Mouse (Mus musculus): ENCODE measurements at regions not wholly inside any gene's neighbourhood (a gene's known extent, or its start where the extent isn't known, plus 50 kb on each side); places are given as distances from the start of the nearest gene placed in this dataset.

- no peak for ATAC-seq (ENCODE audit: low FRiP score, low TSS enrichment)
- Histone ChIP-seq H3K4me2 (replicated peaks; ENCODE audit: low read depth, low read length) (no peak overlapping the region), H3K36me3 (ENCODE audit: control insufficient read depth, insufficient read depth, low read length) (no peaks in the 10 kb centered on the region), H3K4me1 (ENCODE audit: control insufficient read depth, insufficient read depth, low read length) (no peaks in the 10 kb centered on the region), H3K9me3 (ENCODE audit: control insufficient read depth, low read length) (no peaks in the 10 kb centered on the region), H3K27ac (ENCODE audit: low read depth, low read length) (no peak overlapping the region), H3K9ac (ENCODE audit: low read depth, low read length) (no peak overlapping the region), H3K27me3 (ENCODE audit: control insufficient read depth, insufficient read depth, low read length) (no peaks in the 10 kb centered on the region), H3K4me3 (ENCODE audit: low read length) (no peak overlapping the region)
- 55% methylated on average over 2 of the region's 2 CpGs for WGBS
These were observed 174.5 kb upstream of the Syt1 start for GRCm38 (mm10) chr10:109185243-109185642.

DNA sequence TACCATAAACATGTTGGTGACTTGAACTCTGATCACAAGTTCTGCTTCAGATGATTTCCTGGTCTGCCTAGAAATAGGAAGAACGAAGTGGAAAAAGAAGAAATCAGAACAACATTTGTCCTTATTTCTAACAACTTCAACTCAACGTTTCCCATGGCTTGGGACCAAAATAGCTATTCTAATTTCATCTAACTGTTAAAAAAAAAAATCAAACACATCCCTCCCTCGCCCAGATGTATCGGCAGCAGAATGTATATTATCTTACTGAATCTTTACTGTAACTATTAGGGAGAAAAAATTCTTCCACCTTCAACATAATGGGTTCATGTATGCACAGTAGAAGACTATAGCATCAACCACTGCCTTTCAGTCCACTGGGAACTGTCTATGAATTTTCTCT is 169.7 kb upstream of the Syt1 start:
- WGBS, result 82% methylated on average over 4 of the region's 4 CpGs
- Histone ChIP-seq H3K4me2 (replicated peaks; ENCODE audit: low read depth, low read length) (no peak overlapping the region), H3K36me3 (ENCODE audit: control insufficient read depth, insufficient read depth, low read length) (no peaks in the 10 kb centered on the region), H3K4me1 (ENCODE audit: control insufficient read depth, insufficient read depth, low read length) (no peaks in the 10 kb centered on the region), H3K4me3 (ENCODE audit: low read length) (no peak overlapping the region), H3K9me3 (ENCODE audit: control insufficient read depth, low read length) (no peaks in the 10 kb centered on the region), H3K27ac (ENCODE audit: low read depth, low read length) (no peak overlapping the region), H3K27me3 (ENCODE audit: control insufficient read depth, insufficient read depth, low read length) (no peaks in the 10 kb centered on the region), H3K9ac (ENCODE audit: low read depth, low read length) (no peak overlapping the region)
- no peak for ATAC-seq (ENCODE audit: low FRiP score, low TSS enrichment)

DNA sequence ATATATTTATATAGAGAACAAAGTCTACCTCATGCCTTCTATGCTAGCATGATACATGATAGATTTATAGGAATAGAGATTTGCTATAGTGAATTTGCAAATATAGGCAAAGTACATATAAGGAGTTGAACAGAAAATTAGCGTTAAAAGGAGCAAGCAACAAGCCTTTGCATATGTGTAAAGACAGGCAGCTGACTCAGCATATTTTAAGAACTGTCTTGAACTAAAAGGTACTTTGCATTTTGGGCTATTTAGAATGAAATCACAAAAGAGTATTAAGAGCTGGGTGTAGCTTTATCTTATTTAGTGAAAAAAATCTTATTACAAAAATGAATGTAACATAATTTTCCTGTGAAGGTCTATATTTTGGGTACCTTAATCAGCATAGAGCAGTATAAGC is 149.9 kb upstream of the Syt1 start:
- Histone ChIP-seq H3K27me3 (ENCODE audit: control insufficient read depth, insufficient read depth, low read length) (no peaks in the 10 kb centered on the region), H3K9me3 (ENCODE audit: control insufficient read depth, low read length) (no peaks in the 10 kb centered on the region), H3K4me2 (replicated peaks; ENCODE audit: low read depth, low read length) (no peak overlapping the region), H3K36me3 (ENCODE audit: control insufficient read depth, insufficient read depth, low read length) (no peaks in the 10 kb centered on the region), H3K4me3 (ENCODE audit: low read length) (no peak overlapping the region), H3K27ac (ENCODE audit: low read depth, low read length) (no peak overlapping the region), H3K9ac (ENCODE audit: low read depth, low read length) (no peak overlapping the region), H3K4me1 (ENCODE audit: control insufficient read depth, insufficient read depth, low read length) (no peaks in the 10 kb centered on the region)
- no peak for ATAC-seq (ENCODE audit: low FRiP score, low TSS enrichment)
- WGBS, result 86% methylated on average over 1 of the region's 1 CpGs

DNA sequence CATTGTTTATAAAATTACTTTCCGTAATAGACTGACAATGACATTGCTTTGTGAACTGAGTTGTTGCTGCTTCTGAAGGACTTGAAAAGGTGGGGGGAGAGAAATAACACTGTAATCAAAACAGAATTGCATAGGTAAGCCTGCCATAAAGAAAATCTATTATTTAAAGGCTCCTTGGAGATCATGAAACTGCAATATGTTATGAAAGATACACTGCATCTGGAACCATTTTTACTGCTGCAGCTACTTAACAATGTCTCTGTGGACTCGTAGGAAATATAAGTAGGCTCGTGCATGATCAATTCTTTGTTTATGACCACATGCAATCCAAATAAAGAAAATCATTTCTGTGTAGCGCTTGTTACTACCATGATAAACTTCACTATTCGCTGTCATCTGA is 145.0 kb upstream of the Syt1 start:
- Histone ChIP-seq H3K4me2 (replicated peaks; ENCODE audit: low read depth, low read length) (no peak overlapping the region), H3K4me1 (ENCODE audit: control insufficient read depth, insufficient read depth, low read length) (no peaks in the 10 kb centered on the region), H3K36me3 (ENCODE audit: control insufficient read depth, insufficient read depth, low read length) (no peaks in the 10 kb centered on the region), H3K4me3 (ENCODE audit: low read length) (no peak overlapping the region), H3K27ac (ENCODE audit: low read depth, low read length) (no peak overlapping the region), H3K9ac (ENCODE audit: low read depth, low read length) (no peak overlapping the region), H3K27me3 (ENCODE audit: control insufficient read depth, insufficient read depth, low read length) (no peaks in the 10 kb centered on the region), H3K9me3 (ENCODE audit: control insufficient read depth, low read length) (no peaks in the 10 kb centered on the region)
- WGBS, result 83% methylated on average over 5 of the region's 5 CpGs
- ATAC-seq (ENCODE audit: low FRiP score, low TSS enrichment), result no peak

DNA sequence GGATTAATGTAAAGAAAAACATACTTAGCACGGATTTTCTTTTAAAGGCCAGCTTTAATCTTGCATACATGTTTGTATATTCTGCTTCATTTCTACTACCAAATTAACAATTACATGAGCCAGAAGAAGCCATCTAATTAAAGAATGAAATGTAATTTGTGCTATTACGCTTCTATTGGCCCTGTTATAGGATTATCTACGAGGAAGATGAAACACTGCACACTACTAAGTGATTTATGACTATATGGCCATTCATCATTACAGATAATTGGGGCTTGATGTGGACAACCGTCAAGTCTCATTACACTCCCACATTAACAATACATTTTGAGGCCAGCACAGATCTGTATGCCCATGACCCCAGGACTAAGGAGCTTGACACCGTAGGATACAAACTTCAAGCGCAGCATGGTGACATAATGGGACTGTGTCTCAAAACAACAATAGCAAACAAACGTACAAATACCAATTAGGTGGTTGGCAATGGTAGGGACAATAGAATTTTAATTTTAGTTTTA is 129.7 kb upstream of the Syt1 start:
- no peak for ATAC-seq (ENCODE audit: low FRiP score, low TSS enrichment)
- no peaks in the 10 kb centered on the region for H3K27me3 ChIP-seq (ENCODE audit: control insufficient read depth, insufficient read depth, low read length)
- H3K4me3 ChIP-seq (ENCODE audit: low read length), result no peak overlapping the region
- H3K36me3 ChIP-seq (ENCODE audit: control insufficient read depth, insufficient read depth, low read length), result no peaks in the 10 kb centered on the region
- WGBS, result 68% methylated on average over 7 of the region's 7 CpGs
- no peak overlapping the region for H3K4me2 ChIP-seq (replicated peaks; ENCODE audit: low read depth, low read length)
- H3K27ac ChIP-seq (ENCODE audit: low read depth, low read length), result no peak overlapping the region
- H3K9me3 ChIP-seq (ENCODE audit: control insufficient read depth, low read length), result no peaks in the 10 kb centered on the region
- H3K9ac ChIP-seq (ENCODE audit: low read depth, low read length), result no peak overlapping the region
- no peaks in the 10 kb centered on the region for H3K4me1 ChIP-seq (ENCODE audit: control insufficient read depth, insufficient read depth, low read length)

- WGBS, result 66% methylated on average over 3 of the region's 3 CpGs
- no peaks in the 10 kb centered on the region for H3K27me3 ChIP-seq (ENCODE audit: control insufficient read depth, insufficient read depth, low read length)
- H3K9ac ChIP-seq (ENCODE audit: low read depth, low read length), result no peak overlapping the region
- no peaks in the 10 kb centered on the region for H3K9me3 ChIP-seq (ENCODE audit: control insufficient read depth, low read length)
- no peak overlapping the region for H3K4me2 ChIP-seq (replicated peaks; ENCODE audit: low read depth, low read length)
- no peaks in the 10 kb centered on the region for H3K36me3 ChIP-seq (ENCODE audit: control insufficient read depth, insufficient read depth, low read length)
- ATAC-seq (ENCODE audit: low FRiP score, low TSS enrichment), result no peak
- no peaks in the 10 kb centered on the region for H3K4me1 ChIP-seq (ENCODE audit: control insufficient read depth, insufficient read depth, low read length)
- H3K27ac ChIP-seq (ENCODE audit: low read depth, low read length), result no peak overlapping the region
- no peak overlapping the region for H3K4me3 ChIP-seq (ENCODE audit: low read length)
These were observed 126.3 kb upstream of the Syt1 start for GRCm38 (mm10) chr10:109136763-109137732.

DNA sequence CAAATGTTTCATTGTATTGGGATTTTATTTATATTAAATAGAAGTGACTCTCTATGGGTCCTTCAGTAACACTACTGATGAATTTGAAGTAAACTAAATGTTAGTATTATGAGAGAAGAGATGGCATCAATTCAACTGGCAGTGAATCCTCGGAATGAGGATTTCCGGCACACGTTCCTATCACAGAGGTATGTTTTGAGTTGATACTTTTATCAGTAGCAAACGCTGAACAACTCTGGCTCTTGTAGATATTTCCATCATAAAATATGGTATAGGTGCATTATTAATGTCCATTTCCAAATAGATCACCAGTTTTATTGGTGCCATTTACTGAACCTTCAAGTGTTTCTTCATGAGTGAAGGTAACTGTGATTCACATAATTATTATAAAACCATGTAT is 123.7 kb upstream of the Syt1 start:
- Histone ChIP-seq H3K9ac (ENCODE audit: low read depth, low read length) (no peak overlapping the region), H3K9me3 (ENCODE audit: control insufficient read depth, low read length) (no peaks in the 10 kb centered on the region), H3K4me2 (replicated peaks; ENCODE audit: low read depth, low read length) (no peak overlapping the region), H3K27ac (ENCODE audit: low read depth, low read length) (no peak overlapping the region), H3K27me3 (ENCODE audit: control insufficient read depth, insufficient read depth, low read length) (no peaks in the 10 kb centered on the region), H3K4me1 (ENCODE audit: control insufficient read depth, insufficient read depth, low read length) (no peaks in the 10 kb centered on the region), H3K36me3 (ENCODE audit: control insufficient read depth, insufficient read depth, low read length) (no peaks in the 10 kb centered on the region), H3K4me3 (ENCODE audit: low read length) (no peak overlapping the region)
- WGBS, result 94% methylated on average over 4 of the region's 4 CpGs
- no peak for ATAC-seq (ENCODE audit: low FRiP score, low TSS enrichment)

- H3K36me3 ChIP-seq (ENCODE audit: control insufficient read depth, insufficient read depth, low read length), result no peaks in the 10 kb centered on the region
- no peak overlapping the region for H3K9ac ChIP-seq (ENCODE audit: low read depth, low read length)
- ATAC-seq (ENCODE audit: low FRiP score, low TSS enrichment), result no peak
- H3K9me3 ChIP-seq (ENCODE audit: control insufficient read depth, low read length), result no peaks in the 10 kb centered on the region
- no peak overlapping the region for H3K4me3 ChIP-seq (ENCODE audit: low read length)
- H3K27me3 ChIP-seq (ENCODE audit: control insufficient read depth, insufficient read depth, low read length), result no peaks in the 10 kb centered on the region
- H3K4me1 ChIP-seq (ENCODE audit: control insufficient read depth, insufficient read depth, low read length), result no peaks in the 10 kb centered on the region
- no peak overlapping the region for H3K27ac ChIP-seq (ENCODE audit: low read depth, low read length)
- 75% methylated on average over 8 of the region's 8 CpGs for WGBS
- no peak overlapping the region for H3K4me2 ChIP-seq (replicated peaks; ENCODE audit: low read depth, low read length)
These were observed 121.3 kb upstream of the Syt1 start for GRCm38 (mm10) chr10:109132091-109132573.

DNA sequence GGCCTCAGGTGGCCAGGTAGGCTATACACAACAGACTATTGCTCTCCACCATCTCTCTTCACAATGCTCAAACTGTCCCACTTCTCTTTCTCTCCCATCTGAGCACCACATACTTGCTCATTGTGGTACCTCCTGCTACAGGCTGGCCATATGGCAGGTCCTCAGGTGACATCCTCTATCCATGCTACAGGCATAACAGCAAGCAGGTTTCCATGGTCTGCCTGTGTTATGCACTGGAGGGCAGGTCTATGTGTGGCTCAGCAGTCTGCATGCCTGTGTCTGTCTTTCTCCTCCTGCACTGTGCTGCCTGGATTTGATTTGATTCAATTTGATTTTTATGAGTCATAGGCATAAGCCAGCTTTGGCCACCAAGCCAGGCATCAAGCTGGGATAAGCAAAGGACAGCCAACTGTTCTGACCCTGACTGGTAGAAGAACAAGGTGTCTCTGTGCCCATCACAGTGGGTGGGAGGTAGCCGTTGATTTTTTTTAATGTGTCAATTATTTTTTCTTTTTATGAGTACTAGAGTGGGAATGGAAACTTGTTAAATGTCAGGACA is 118.8 kb upstream of the Syt1 start:
- H3K36me3 ChIP-seq (ENCODE audit: control insufficient read depth, insufficient read depth, low read length), result no peaks in the 10 kb centered on the region
- no peaks in the 10 kb centered on the region for H3K4me1 ChIP-seq (ENCODE audit: control insufficient read depth, insufficient read depth, low read length)
- no peaks in the 10 kb centered on the region for H3K27me3 ChIP-seq (ENCODE audit: control insufficient read depth, insufficient read depth, low read length)
- H3K4me2 ChIP-seq (replicated peaks; ENCODE audit: low read depth, low read length), result no peak overlapping the region
- H3K27ac ChIP-seq (ENCODE audit: low read depth, low read length), result no peak overlapping the region
- no peak overlapping the region for H3K9ac ChIP-seq (ENCODE audit: low read depth, low read length)
- H3K4me3 ChIP-seq (ENCODE audit: low read length), result no peak overlapping the region
- no peak for ATAC-seq (ENCODE audit: low FRiP score, low TSS enrichment)
- 89% methylated on average over 1 of the region's 1 CpGs for WGBS
- H3K9me3 ChIP-seq (ENCODE audit: control insufficient read depth, low read length), result no peaks in the 10 kb centered on the region

Measured in kidney, embryonic 14.5 days (tissue).